Mouse (Mus musculus) neural tube, embryonic 12.5 days (tissue): Measurements from ENCODE around the gene Ddo. TPM values are rescaled to one million over a fixed set of nuclear protein-coding genes. Genes with fewer than 3 reads are reported as not detected.

Experiments used
- ATAC-seq: fragments of 200-750 bp; cut with Nextera tagmentation; 2 replicates; pipeline ENCODE4 v1.8.0; 2017; ENCODE audit warnings: low read depth, mild to moderate bottlenecking, moderate TSS enrichment, moderate library complexity; ENCODE audit not compliant: low FRiP score
- H3K27ac ChIP-seq: fragments of 300-500 bp; sonication (generic); 2 replicates; pipeline ENCODE4 v1.5.1; 2016
- H3K27me3 ChIP-seq: fragments of 300-500 bp; sonication (generic); replicated peaks from 2 replicates; pipeline ENCODE4 v1.6.1; 2016; ENCODE audit warnings: mild to moderate bottlenecking
- H3K36me3 ChIP-seq: fragments of 300-500 bp; sonication (generic); 2 replicates; pipeline ENCODE4 v1.6.1; 2016; ENCODE audit warnings: mild to moderate bottlenecking
- H3K4me1 ChIP-seq: fragments of 300-500 bp; sonication (generic); 2 replicates; pipeline ENCODE4 v1.6.1; 2016
- H3K4me2 ChIP-seq: fragments of 300-500 bp; sonication (generic); replicated peaks from 2 replicates; pipeline ENCODE4 v1.6.1; 2016; ENCODE audit warnings: mild to moderate bottlenecking
- H3K4me3 ChIP-seq: fragments of 300-500 bp; sonication (generic); 2 replicates; pipeline ENCODE4 v1.5.1; 2016
- H3K9ac ChIP-seq: fragments of 300-500 bp; sonication (generic); 2 replicates; pipeline ENCODE4 v1.6.1; 2016; ENCODE audit warnings: mild to moderate bottlenecking
- H3K9me3 ChIP-seq: fragments of 300-500 bp; sonication (generic); 2 replicates; pipeline ENCODE4 v1.6.1; 2016; ENCODE audit warnings: mild to moderate bottlenecking
- WGBS: fragments of 180-500 bp; shearing (Covaris S2); methylation state at CpG from one replicate; pipeline ENCODE4 v1.1.7; 2016; 5-methylcytosine and 5-hydroxymethylcytosine counted together
- polyA plus RNA-seq: library from polyadenylated mRNA; unstranded; fragments of >200 nt; fragmentation: Nextera tagmentation; extraction: Ambion mirVana; gene quantifications from 2 replicates; pipeline ENCODE4 v1.2.1, GENCODE M21; 2016

Gene Ddo
- polyA plus RNA-seq, 1 experiment from 2014 or later, result 0.15 TPM

- Histone ChIP-seq H3K27me3 (no peaks in the 10 kb centered on the region), H3K9me3 (no peaks in the 10 kb centered on the region), H3K27ac (no peak overlapping the region), H3K36me3 (no peaks in the 10 kb centered on the region), H3K4me2 (no peak overlapping the region), H3K9ac (no peak overlapping the region), H3K4me1 (peaks cover 8% of the 10 kb centered on the region; the same call in 1 of the 2 replicates), H3K4me3 (no peak overlapping the region)
- no peak for ATAC-seq
Measured at GRCm38 (mm10) chr10:40668640-40669039, 38.8 kb downstream of the Ddo start.

- Histone ChIP-seq H3K9me3 (no peaks in the 10 kb centered on the region), H3K9ac (no peak overlapping the region), H3K36me3 (no peaks in the 10 kb centered on the region), H3K4me3 (no peak overlapping the region), H3K27me3 (no peaks in the 10 kb centered on the region), H3K27ac (no peak overlapping the region), H3K4me2 (no peak overlapping the region; the same call in 1 of the 2 replicates), H3K4me1 (peaks cover 17% of the 10 kb centered on the region)
- 39% methylated on average over 8 of the region's 8 CpGs for WGBS
- peak; percentile 63 for ATAC-seq
Measured at GRCm38 (mm10) chr10:40672587-40673296, 42.9 kb downstream of the Ddo start.

- H3K9ac ChIP-seq, result no peak overlapping the region
- WGBS, result 57% methylated on average over 7 of the region's 7 CpGs
- H3K36me3 ChIP-seq, result no peaks in the 10 kb centered on the region
- H3K4me3 ChIP-seq, result no peak overlapping the region
- ATAC-seq, result peak; percentile 37; the same call in 1 of the 2 replicates
- no peaks in the 10 kb centered on the region for H3K27me3 ChIP-seq
- no peak overlapping the region for H3K27ac ChIP-seq
- H3K4me1 ChIP-seq, result peaks cover 17% of the 10 kb centered on the region
- H3K9me3 ChIP-seq, result no peaks in the 10 kb centered on the region
- no peak overlapping the region; the same call in 1 of the 2 replicates for H3K4me2 ChIP-seq
Measured at GRCm38 (mm10) chr10:40673297-40673665, 43.5 kb downstream of the Ddo start.

GRCm38 (mm10) chr10:40674151-40674550, 44.3 kb downstream of the Ddo start:
- no peak overlapping the region for H3K4me3 ChIP-seq
- no peaks in the 10 kb centered on the region for H3K27me3 ChIP-seq
- H3K27ac ChIP-seq, result no peak overlapping the region
- peaks cover 17% of the 10 kb centered on the region for H3K4me1 ChIP-seq
- no peaks in the 10 kb centered on the region for H3K9me3 ChIP-seq
- 11% methylated on average over 13 of the region's 13 CpGs for WGBS
- H3K9ac ChIP-seq, result 0 out of 2 replicates have a peak overlapping the region, but pooled peaks have one; percentile 18
- no peaks in the 10 kb centered on the region for H3K36me3 ChIP-seq
- peak overlapping the region; percentile 51 for H3K4me2 ChIP-seq
- ATAC-seq, result peak; percentile 36; the same call in 1 of the 2 replicates

GRCm38 (mm10) chr10:40675921-40676320, 46.1 kb downstream of the Ddo start:
- WGBS, result 92% methylated on average over 7 of the region's 7 CpGs
- H3K9me3 ChIP-seq, result no peaks in the 10 kb centered on the region
- no peaks in the 10 kb centered on the region for H3K36me3 ChIP-seq
- H3K27me3 ChIP-seq, result no peaks in the 10 kb centered on the region
- H3K9ac ChIP-seq, result no peak overlapping the region
- H3K4me3 ChIP-seq, result no peak overlapping the region
- no peak overlapping the region for H3K4me2 ChIP-seq
- H3K4me1 ChIP-seq, result peaks cover 17% of the 10 kb centered on the region
- no peak overlapping the region for H3K27ac ChIP-seq
- no peak for ATAC-seq

GRCm38 (mm10) chr10:40678477-40678876, 48.7 kb downstream of the Ddo start:
- Histone ChIP-seq H3K27me3 (no peaks in the 10 kb centered on the region), H3K4me2 (no peak overlapping the region), H3K36me3 (no peaks in the 10 kb centered on the region), H3K9me3 (no peaks in the 10 kb centered on the region), H3K9ac (no peak overlapping the region), H3K27ac (no peak overlapping the region), H3K4me1 (peaks cover 16% of the 10 kb centered on the region), H3K4me3 (no peak overlapping the region)
- ATAC-seq, result no peak
- 80% methylated on average over 3 of the region's 3 CpGs for WGBS

GRCm38 (mm10) chr10:40682470-40682869, 52.7 kb downstream of the Ddo start:
- no peak overlapping the region for H3K4me3 ChIP-seq
- 37% methylated on average over 8 of the region's 8 CpGs for WGBS
- no peak for ATAC-seq
- H3K4me2 ChIP-seq, result peak overlapping the region; percentile 99
- no peak overlapping the region for H3K27ac ChIP-seq
- H3K9me3 ChIP-seq, result no peaks in the 10 kb centered on the region
- no peaks in the 10 kb centered on the region for H3K36me3 ChIP-seq
- no peak overlapping the region for H3K9ac ChIP-seq
- no peaks in the 10 kb centered on the region for H3K27me3 ChIP-seq
- H3K4me1 ChIP-seq, result peaks cover 7% of the 10 kb centered on the region

- Histone ChIP-seq H3K4me2 (peak within 1 kb of the TSS; percentile 99), H3K27ac (no peak within 1 kb of the TSS), H3K9me3 (no peaks in the 10 kb centered on the region), H3K4me1 (peaks cover 7% of the 10 kb centered on the region), H3K27me3 (no peaks in the 10 kb centered on the region), H3K9ac (peak within 1 kb of the TSS; percentile 67), H3K36me3 (no peaks in the 10 kb centered on the region), H3K4me3 (peak within 1 kb of the TSS; percentile 51)
- WGBS, result under 1% methylated on average over 50 of the region's 50 CpGs
- peak; percentile 79 for ATAC-seq
Measured at GRCm38 (mm10) chr10:40683092-40683867, 53.5 kb downstream of the Ddo start, which contains the start of gene Mettl24. Gene Mettl24, plus strand, starts transcription at chr10:40683282.

GRCm38 (mm10) chr10:40683868-40684253, 54.0 kb downstream of the Ddo start:
- 54% methylated on average over 9 of the region's 9 CpGs for WGBS
- 0 out of 2 replicates have a peak, but pooled peaks have one; percentile 17 for ATAC-seq
- Histone ChIP-seq H3K36me3 (no peaks in the 10 kb centered on the region), H3K9me3 (no peaks in the 10 kb centered on the region), H3K27me3 (no peaks in the 10 kb centered on the region), H3K4me2 (peak overlapping the region; percentile 99), H3K27ac (no peak overlapping the region), H3K9ac (no peak overlapping the region), H3K4me3 (peak overlapping the region; percentile 51), H3K4me1 (peaks cover 7% of the 10 kb centered on the region)

- Histone ChIP-seq H3K27me3 (no peaks in the 10 kb centered on the region), H3K9ac (no peak overlapping the region), H3K36me3 (no peaks in the 10 kb centered on the region), H3K9me3 (no peaks in the 10 kb centered on the region), H3K27ac (no peak overlapping the region), H3K4me1 (peaks cover 7% of the 10 kb centered on the region), H3K4me3 (no peak overlapping the region), H3K4me2 (no peak overlapping the region)
- WGBS, result 91% methylated on average over 7 of the region's 7 CpGs
- no peak for ATAC-seq
Measured at GRCm38 (mm10) chr10:40684326-40684725, 54.5 kb downstream of the Ddo start.

- H3K4me3 ChIP-seq, result no peak overlapping the region
- ATAC-seq, result no peak
- no peaks in the 10 kb centered on the region for H3K27me3 ChIP-seq
- H3K27ac ChIP-seq, result no peak overlapping the region
- H3K4me2 ChIP-seq, result no peak overlapping the region
- no peak overlapping the region for H3K9ac ChIP-seq
- WGBS, result 63% methylated on average over 8 of the region's 8 CpGs
- H3K36me3 ChIP-seq, result no peaks in the 10 kb centered on the region
- no peaks in the 10 kb centered on the region for H3K9me3 ChIP-seq
- H3K4me1 ChIP-seq, result peaks cover 7% of the 10 kb centered on the region
Measured at GRCm38 (mm10) chr10:40685641-40686040, 55.8 kb downstream of the Ddo start.

GRCm38 (mm10) chr10:40686976-40687375, 57.2 kb downstream of the Ddo start:
- Histone ChIP-seq H3K36me3 (no peaks in the 10 kb centered on the region), H3K4me3 (no peak overlapping the region), H3K9ac (no peak overlapping the region), H3K27ac (no peak overlapping the region), H3K9me3 (no peaks in the 10 kb centered on the region), H3K4me1 (peaks cover 7% of the 10 kb centered on the region), H3K27me3 (no peaks in the 10 kb centered on the region), H3K4me2 (no peak overlapping the region)
- 82% methylated on average over 4 of the region's 4 CpGs for WGBS
- no peak for ATAC-seq
